ENCODE assay signal across 8 mouse cellular contexts in genomic region chr9:41474244-41474944, GRCm38 (mm10).
DNase-seq lines count a peak whose midpoint lies in the region; ATAC-seq and TF ChIP-seq lines count a peak whose summit lies in the region.

No protein-coding gene starts in this region.

- no peak overlapping the region; the same call in 1 of the 2 replicates for H3K9ac ChIP-seq in limb, embryonic 11.5 days (ENCODE audit: low read length)
- H3K9ac ChIP-seq in stomach, embryonic 14.5 days (replicated peaks; ENCODE audit: low read depth, low read length) = peak overlapping the region; percentile 29; the same call in 1 of the 2 replicates

- 39% methylated on average over 11 of the region's 11 CpGs for WGBS in kidney, adult 2 months
- 47% methylated on average over 11 of the region's 11 CpGs for WGBS in limb, embryonic 11.5 days
- 37% methylated on average over 11 of the region's 11 CpGs for WGBS in stomach, embryonic 14.5 days

- no peaks in the 10 kb centered on the region for H3K4me1 ChIP-seq in kidney, adult 2 months (ENCODE audit: control insufficient read depth, insufficient read depth, low read length)
- peaks cover 12% of the 10 kb centered on the region for H3K4me1 ChIP-seq in limb, embryonic 11.5 days (ENCODE audit: control insufficient read depth, insufficient read depth, low read length)
- H3K4me1 ChIP-seq in stomach, embryonic 14.5 days (ENCODE audit: control insufficient read depth, insufficient read depth, low read length) = peaks cover 11% of the 10 kb centered on the region; the same call in 1 of the 2 replicates

- H3K4me3 ChIP-seq in kidney, adult 2 months (ENCODE audit: insufficient read depth, low read depth, low read length) = peak overlapping the region; percentile 37; the same call in 1 of the 2 replicates
- no peak overlapping the region for H3K4me3 ChIP-seq in limb, embryonic 11.5 days (ENCODE audit: low read depth, low read length)
- peak overlapping the region; percentile 35 for H3K4me3 ChIP-seq in myocyte
- peak overlapping the region; percentile 8; the same call in 1 of the 2 replicates for H3K4me3 ChIP-seq in stomach, embryonic 14.5 days (ENCODE audit: low read depth, low read length)

- no peak for ATAC-seq in CD4-positive, CD25-positive, alpha-beta regulatory T cell, adult 4 months
- peak; percentile 83; the same call in 1 of the 2 replicates for ATAC-seq in limb, embryonic 11.5 days (ENCODE audit: insufficient number of reproducible peaks, low FRiP score, low TSS enrichment, low read depth)
- peak; percentile 73; the same call in 1 of the 2 replicates for ATAC-seq in stomach, embryonic 14.5 days (ENCODE audit: insufficient number of reproducible peaks, insufficient read depth, low FRiP score, low read depth)

- no peaks in the 10 kb centered on the region for H3K36me3 ChIP-seq in kidney, adult 2 months (ENCODE audit: control insufficient read depth, insufficient read depth, low read length)
- no peaks in the 10 kb centered on the region for H3K36me3 ChIP-seq in limb, embryonic 11.5 days (ENCODE audit: control insufficient read depth, insufficient read depth, low read length)
- H3K36me3 ChIP-seq in myocyte (ENCODE audit: control insufficient read depth, insufficient read depth) = no peaks in the 10 kb centered on the region
- H3K36me3 ChIP-seq in stomach, embryonic 14.5 days (ENCODE audit: control insufficient read depth, insufficient read depth, low read length) = no peaks in the 10 kb centered on the region

- no peaks in the 10 kb centered on the region for H3K9me3 ChIP-seq in limb, embryonic 11.5 days (ENCODE audit: control insufficient read depth, low read length)
- H3K9me3 ChIP-seq in stomach, embryonic 14.5 days (ENCODE audit: control insufficient read depth, low read depth, low read length) = no peaks in the 10 kb centered on the region

- H3K4me2 ChIP-seq in limb, embryonic 11.5 days (ENCODE audit: low read depth, severe bottlenecking) = peak overlapping the region; percentile 32; the same call in 1 of the 2 replicates
- peak overlapping the region; percentile 88 for H3K4me2 ChIP-seq in myocyte (ENCODE audit: low read depth)
- peak overlapping the region; percentile 41 for H3K4me2 ChIP-seq in stomach, embryonic 14.5 days (replicated peaks; ENCODE audit: low read depth, low read length)

- peak overlapping the region; percentile 42; the same call in 1 of the 2 replicates for H3K27ac ChIP-seq in kidney, adult 2 months (ENCODE audit: insufficient read depth, low read depth, low read length)
- no peak overlapping the region for H3K27ac ChIP-seq in limb, embryonic 11.5 days (replicated peaks; ENCODE audit: low read depth, low read length)
- peak overlapping the region; percentile 81 for H3K27ac ChIP-seq in stomach, embryonic 14.5 days (ENCODE audit: low read length)

- TF ChIP-seq POLR2A in kidney, adult 2 months (IDR thresholded peaks at IDR 0.05; ENCODE audit: low read depth, low read length) = no peak
- TF ChIP-seq POLR2A in myocyte (IDR thresholded peaks at IDR 0.05; ENCODE audit: insufficient read length, low read depth) = no peak

- peak; percentile 84 for TF ChIP-seq CTCF in kidney, adult 2 months (conservative IDR thresholded peaks at IDR 0.05; ENCODE audit: insufficient read depth, insufficient read length, low read depth, low read length)

- H3ac ChIP-seq in myocyte (ENCODE audit: control insufficient read depth, insufficient read length) = peak overlapping the region; percentile 53

- H3K79me2 ChIP-seq in myocyte (ENCODE audit: control insufficient read depth, insufficient read depth) = peaks cover 40% of the 10 kb centered on the region

- no peaks in the 10 kb centered on the region for H3K27me3 ChIP-seq in kidney, adult 2 months (replicated peaks; ENCODE audit: control insufficient read depth, insufficient read depth, low read length)
- no peaks in the 10 kb centered on the region for H3K27me3 ChIP-seq in limb, embryonic 11.5 days (ENCODE audit: control insufficient read depth, insufficient read depth, low read length)
- no peaks in the 10 kb centered on the region for H3K27me3 ChIP-seq in myocyte (ENCODE audit: control insufficient read depth, insufficient read depth, insufficient read length)
- no peaks in the 10 kb centered on the region for H3K27me3 ChIP-seq in stomach, embryonic 14.5 days (ENCODE audit: control insufficient read depth, insufficient read depth, low read length)

- DNase-seq in CD4-positive, CD25-positive, alpha-beta regulatory T cell, adult 2 months (ENCODE audit: low read depth, low spot score) = peak; percentile 63
- DNase-seq in embryo, embryonic 9.5 days (ENCODE audit: extremely low spot score) = peak; percentile 89
- peak; percentile 92 to 96 for DNase-seq in heart, adult 18-20 months
- peak; percentile 81 for DNase-seq in kidney, adult 2 months
- DNase-seq in limb, embryonic 11.5 days (ENCODE audit: low spot score) = peak; percentile 95

TF ChIP-seq in myocyte, 11 proteins besides CTCF, POLR2A, EP300 and RAD21:
- TF ChIP-seq E2F4 (IDR thresholded peaks at IDR 0.05; ENCODE audit: insufficient read depth) (no peak), SRF (IDR thresholded peaks at IDR 0.05; ENCODE audit: control insufficient read depth, insufficient read length, low read depth) (no peak), MYOG (IDR thresholded peaks at IDR 0.05; ENCODE audit: control insufficient read depth in 1 of 3, insufficient read depth in 1 of 3, insufficient read length in 2 of 3, low read depth in 2 of 3) (peak in 1 of 3 experiments; percentile 28), USF1 (IDR thresholded peaks at IDR 0.05; ENCODE audit: low read depth) (no peak), MYOD1 (IDR thresholded peaks at IDR 0.05; ENCODE audit: control insufficient read depth in 1 of 3, insufficient read length in 2 of 3, low read depth in 2 of 3) (peak in 1 of 3 experiments; percentile 22), CEBPB (IDR thresholded peaks at IDR 0.05; ENCODE audit: insufficient read depth, poor library complexity, severe bottlenecking) (no peak), MAX (IDR thresholded peaks at IDR 0.05; ENCODE audit: low read depth) (no peak), REST (IDR thresholded peaks at IDR 0.05; ENCODE audit: insufficient read depth, insufficient read length) (no peak), POLR2AphosphoS2 (IDR thresholded peaks at IDR 0.05; ENCODE audit: insufficient read length, low read depth) (no peak), TCF3 (IDR thresholded peaks at IDR 0.05; ENCODE audit: insufficient read length, low read depth) (no peak), TCF12 (IDR thresholded peaks at IDR 0.05; ENCODE audit: insufficient read depth, poor library complexity, severe bottlenecking) (no peak)

Comparison
In these comparisons a context has a peak if more than half of its experiments do, and no peak if none do; other contexts are left out.
1. H3K4me2 ChIP-seq: peak in every context shown above with its lines; median percentile 88 in myocyte; 41 in stomach, embryonic 14.5 days; 32 in limb, embryonic 11.5 days.